Mouse (Mus musculus): ENCODE results near the gene Gm20826.
"Not testable (repeated sequence)": the region's sequence is repeated elsewhere in the genome, so short reads cannot be mapped to it uniquely, and the experiment has no call there.

Gene Gm20826

DNA sequence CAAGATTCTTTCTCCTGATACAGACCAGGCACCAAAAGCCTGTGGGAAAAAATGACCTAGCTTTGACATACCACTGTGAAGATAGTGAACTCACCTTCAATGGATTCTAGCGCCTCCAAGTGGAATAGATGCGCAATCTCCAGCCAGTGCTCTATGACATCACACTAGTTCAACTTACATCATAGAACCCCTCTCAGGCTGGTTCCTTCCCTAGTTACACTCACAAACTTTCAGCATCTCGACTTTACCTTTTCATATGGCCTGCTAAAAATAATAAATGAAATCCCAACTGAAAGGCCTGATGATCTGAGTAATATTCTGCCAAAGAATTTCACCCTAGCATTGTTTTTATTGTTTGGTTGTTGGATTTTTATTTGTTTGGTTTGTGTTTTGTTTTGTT lies at the start of gene Gm20826:
Gm20826 (minus strand) TSS at position 101 of the 400 bp plus-strand sequence.
- DNase-seq (ENCODE audit: low spot score): not testable (repeated sequence)
